Mouse (Mus musculus) CH12.LX (cell line): ENCODE data around the gene Tmem233. TPM values are rescaled to one million over a fixed set of nuclear protein-coding genes. Genes with fewer than 3 reads are reported as not detected.

Experiments
- DNase-seq: peaks from one replicate; pipeline ENCODE4 v3.0.0-alpha.2; 2013; ENCODE audit errors: extremely low read depth
- H3K27ac ChIP-seq: 2 replicates; pipeline ENCODE4 v1.5.1; 2012; ENCODE audit warnings: low read depth, mild to moderate bottlenecking, control low read depth, moderate library complexity; ENCODE audit not compliant: insufficient read depth
- H3K27me3 ChIP-seq: replicated peaks from 2 replicates; pipeline ENCODE3; 2012; ENCODE audit warnings: inconsistent platforms
- H3K36me3 ChIP-seq, 2 experiments: replicated peaks in 1 of 2; 2 replicates each; pipeline versions ENCODE3 to v1.6.1; 2012; ENCODE audit warnings: inconsistent platforms in 1 of 2, low read length in 1 of 2, mild to moderate bottlenecking in 1 of 2, mixed read lengths in 1 of 2, moderate library complexity in 1 of 2; ENCODE audit not compliant: control insufficient read depth in 1 of 2, insufficient read depth in 1 of 2
- H3K4me1 ChIP-seq, 2 experiments: 2 replicates each; pipeline ENCODE4 v1.6.1; 2012; ENCODE audit warnings: inconsistent platforms in 1 of 2, moderate library complexity in 1 of 2; ENCODE audit not compliant: insufficient read depth in 2 of 2, control insufficient read depth in 1 of 2
- H3K4me2 ChIP-seq: 2 replicates; pipeline ENCODE4 v1.6.1; 2012; ENCODE audit warnings: low read depth, mild to moderate bottlenecking, control low read depth; ENCODE audit not compliant: poor library complexity, insufficient read depth, severe bottlenecking
- H3K4me3 ChIP-seq, 3 experiments: fragments of 150-350 bp in 1 of 3; sonication (generic) in 1 of 3; replicated peaks in 1 of 3; 2 replicates each; pipeline versions ENCODE3 to v1.5.1; 2011 to 2012; ENCODE audit warnings: low read depth in 2 of 3, low read length in 2 of 3, mild to moderate bottlenecking in 2 of 3, moderate library complexity in 2 of 3, control low read depth in 1 of 3, improper control_type of control experiment in 1 of 3, inconsistent platforms in 1 of 3, mixed read lengths in 1 of 3; ENCODE audit not compliant: poor library complexity in 1 of 3
- H3K79me2 ChIP-seq: replicated peaks from 2 replicates; pipeline ENCODE4 v1.6.1; 2012; ENCODE audit warnings: mild to moderate bottlenecking, moderate library complexity; ENCODE audit not compliant: control insufficient read depth, poor library complexity, insufficient read depth, severe bottlenecking; ENCODE audit errors: extremely low read depth
- H3K9ac ChIP-seq: 2 replicates; pipeline ENCODE4 v1.6.1; 2012; ENCODE audit warnings: low read depth, mild to moderate bottlenecking, control low read depth, moderate library complexity; ENCODE audit not compliant: insufficient read depth
- H3K9me3 ChIP-seq: replicated peaks from 2 replicates; pipeline ENCODE3; 2012; ENCODE audit warnings: low read length, inconsistent platforms, mixed read lengths
- BHLHE40 ChIP-seq: IDR thresholded peaks from 2 replicates; pipeline ENCODE4 v1.6.1; 2011; ENCODE audit warnings: mild to moderate bottlenecking, low read depth, low read length, improper control_type of control experiment
- CHD2 ChIP-seq: IDR thresholded peaks from 2 replicates; pipeline ENCODE4 v1.6.1; 2011; ENCODE audit warnings: low read length, improper control_type of control experiment
- E2F4 ChIP-seq: IDR thresholded peaks from 2 replicates; pipeline ENCODE4 v1.6.1; 2011; ENCODE audit warnings: low read depth, low read length, improper control_type of control experiment; ENCODE audit not compliant: insufficient replicate concordance
- ETS1 ChIP-seq: conservative IDR thresholded peaks from 2 replicates; pipeline ENCODE4 v1.6.1; 2012; ENCODE audit warnings: low read depth, mild to moderate bottlenecking, inconsistent platforms, low read length, improper control_type of control experiment, moderate library complexity
- GABPA ChIP-seq: IDR thresholded peaks from 2 replicates; pipeline ENCODE4 v1.6.1; 2012; ENCODE audit warnings: low read depth, low read length, improper control_type of control experiment, inconsistent platforms; ENCODE audit not compliant: insufficient replicate concordance
- HCFC1 ChIP-seq: IDR thresholded peaks from 2 replicates; pipeline ENCODE4 v1.6.1; 2012; ENCODE audit warnings: low read depth, mild to moderate bottlenecking, inconsistent platforms, low read length, improper control_type of control experiment
- JUN ChIP-seq: IDR thresholded peaks from 2 replicates; pipeline ENCODE4 v1.6.1; 2011; ENCODE audit warnings: low read depth, mild to moderate bottlenecking, low read length, improper control_type of control experiment, moderate library complexity; ENCODE audit not compliant: insufficient read depth
- JUND ChIP-seq: conservative IDR thresholded peaks from 2 replicates; pipeline ENCODE4 v1.6.1; 2011; ENCODE audit warnings: low read depth, low read length, improper control_type of control experiment
- MAFK ChIP-seq: IDR thresholded peaks from 2 replicates; pipeline ENCODE4 v1.6.1; 2011; ENCODE audit warnings: low read length, improper control_type of control experiment; ENCODE audit not compliant: insufficient replicate concordance
- MAZ ChIP-seq: IDR thresholded peaks from 2 replicates; pipeline ENCODE4 v1.6.1; 2012; ENCODE audit warnings: low read depth, mild to moderate bottlenecking, inconsistent platforms, low read length, improper control_type of control experiment, moderate library complexity
- MXI1 ChIP-seq: IDR thresholded peaks from 2 replicates; pipeline ENCODE4 v1.6.1; 2011; ENCODE audit warnings: mild to moderate bottlenecking, low read depth, low read length, improper control_type of control experiment
- MYC ChIP-seq: IDR thresholded peaks from 2 replicates; pipeline ENCODE4 v1.6.1; 2011; ENCODE audit warnings: low read depth, mild to moderate bottlenecking, improper control_type of control experiment, low read length
- NELFE ChIP-seq: IDR thresholded peaks from 2 replicates; pipeline ENCODE4 v1.6.1; 2011; ENCODE audit warnings: low read depth, low read length, improper control_type of control experiment
- NRF1 ChIP-seq: IDR thresholded peaks from 2 replicates; pipeline ENCODE4 v1.6.1; 2014; ENCODE audit warnings: low read depth, mild to moderate bottlenecking, inconsistent platforms, low read length, improper control_type of control experiment, moderate library complexity
- PAX5 ChIP-seq: IDR thresholded peaks from 2 replicates; pipeline ENCODE4 v1.6.1; 2012; ENCODE audit warnings: low read length, inconsistent platforms, mixed read lengths
- POLR2A ChIP-seq: IDR thresholded peaks from 2 replicates; pipeline ENCODE4 v1.6.1; 2011; ENCODE audit warnings: low read depth, mild to moderate bottlenecking, improper control_type of control experiment, low read length
- POLR2AphosphoS2 ChIP-seq: IDR thresholded peaks from 2 replicates; pipeline ENCODE4 v1.6.1; 2011; ENCODE audit warnings: low read depth, low read length, improper control_type of control experiment
- RAD21 ChIP-seq: IDR thresholded peaks from 2 replicates; pipeline ENCODE4 v1.6.1; 2011; ENCODE audit warnings: low read depth, mild to moderate bottlenecking, low read length, improper control_type of control experiment, moderate library complexity
- RCOR1 ChIP-seq: conservative IDR thresholded peaks from 2 replicates; pipeline ENCODE4 v1.6.1; 2012; ENCODE audit warnings: low read depth, mild to moderate bottlenecking, inconsistent platforms, low read length, improper control_type of control experiment
- SIN3A ChIP-seq: IDR thresholded peaks from 2 replicates; pipeline ENCODE4 v1.6.1; 2012; ENCODE audit warnings: low read length, improper control_type of control experiment, inconsistent platforms
- SMC3 ChIP-seq: IDR thresholded peaks from 2 replicates; pipeline ENCODE4 v1.6.1; 2011; ENCODE audit warnings: low read depth, low read length, improper control_type of control experiment
- TBP ChIP-seq: conservative IDR thresholded peaks from 2 replicates; pipeline ENCODE4 v1.6.1; 2011; ENCODE audit warnings: low read depth, low read length, improper control_type of control experiment
- TCF12 ChIP-seq: IDR thresholded peaks from 2 replicates; pipeline ENCODE4 v1.6.1; 2014; ENCODE audit warnings: low read depth, mild to moderate bottlenecking, inconsistent platforms, low read length, improper control_type of control experiment
- USF2 ChIP-seq: conservative IDR thresholded peaks from 2 replicates; pipeline ENCODE4 v1.6.1; 2011; ENCODE audit warnings: low read depth, low read length, improper control_type of control experiment
- ZC3H11A ChIP-seq: IDR thresholded peaks from 2 replicates; pipeline ENCODE4 v1.6.1; 2012; ENCODE audit warnings: low read depth, mild to moderate bottlenecking, inconsistent platforms, low read length, improper control_type of control experiment
- ZKSCAN1 ChIP-seq: IDR thresholded peaks from 2 replicates; pipeline ENCODE4 v1.6.1; 2012; ENCODE audit warnings: low read depth, inconsistent platforms, low read length, improper control_type of control experiment, borderline replicate concordance
- dilution Hi-C: fragments of 300-500 bp; cut with MboI; formaldehyde crosslinking; loops from 2 replicates; pipeline ENCODE4 v1.14.3; 2020; ENCODE audit warnings: low sequenced_read_pairs; ENCODE audit not compliant: extremely low pct_unique_long_range_greater_than_20kb, extremely low pct_ligation_motif_present
- in situ Hi-C: fragments of 300-500 bp; cut with MboI; formaldehyde crosslinking; loops from 3 replicates; pipeline ENCODE4 v1.14.3; 2019; ENCODE audit warnings: low sequenced_read_pairs, low pct_ligation_motif_present, low pct_unique_long_range_greater_than_20kb, mixed read lengths
- polyA plus RNA-seq: library from polyadenylated mRNA; unstranded; fragments of >175 nt; gene quantifications from 2 replicates; pipeline ENCODE4 v1.2.1, GENCODE M21; 2012; ENCODE audit warnings: low read depth; ENCODE audit not compliant: insufficient read length
- total RNA-seq, 2 experiments: library from RNA; depleted of rRNA; stranded (reverse); fragments of 300-350 nt in 1 of 2; fragments of >200 nt in 1 of 2; gene quantifications; 2 replicates each; pipeline ENCODE4 v1.2.3; 2012 to 2014

Gene Tmem233
- total and polyA plus RNA-seq, 3 experiments, result not detected

DNA sequence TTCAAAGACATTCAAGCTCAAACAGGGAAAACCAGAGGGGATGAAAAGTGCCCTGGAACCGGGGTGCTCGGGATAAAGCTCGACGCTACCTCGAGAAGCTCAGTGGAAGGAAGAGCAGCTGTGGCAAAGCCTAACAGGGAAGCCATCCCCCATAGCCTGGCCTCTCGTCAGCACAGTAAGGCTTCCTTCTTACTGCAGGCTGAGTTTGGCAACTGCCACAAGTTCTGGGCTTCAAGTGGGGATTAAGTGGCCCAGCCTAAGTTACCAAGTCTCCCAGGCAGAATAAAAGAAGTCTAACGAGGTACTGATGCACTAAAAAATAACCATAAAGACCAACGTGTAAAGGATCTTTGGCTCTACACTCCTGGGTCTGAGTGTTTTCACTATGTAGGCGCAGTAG lies 64.8 kb downstream of the Tmem233 start:
- Histone ChIP-seq H3K4me2 (no peak overlapping the region), H3K9me3 (no peaks in the 10 kb centered on the region), H3K9ac (no peak overlapping the region), H3K4me3 (no peak overlapping the region), H3K27ac (no peak overlapping the region), H3K27me3 (no peaks in the 10 kb centered on the region), H3K4me1 (peaks cover 0 to 12% of the 10 kb centered on the region in 2 experiments; a peak in 2 of 4 replicates), H3K36me3 (peaks cover 78 to 93% of the 10 kb centered on the region in 2 experiments), H3K79me2 (peaks cover 18% of the 10 kb centered on the region)
- DNase-seq, result no peak
- in situ Hi-C loops, result no loop called here
- TF ChIP-seq ETS1 (no peak), PAX5 (no peak), MXI1 (no peak), E2F4 (no peak), HCFC1 (no peak), GABPA (no peak), TCF12 (no peak), JUN (no peak), POLR2A (no peak), NRF1 (no peak), BHLHE40 (no peak), ZKSCAN1 (no peak), TBP (no peak), MAZ (no peak), NELFE (no peak), MYC (no peak), RCOR1 (no peak), JUND (no peak), SIN3A (no peak), POLR2AphosphoS2 (no peak)
- dilution Hi-C loops, result no loop called here

DNA sequence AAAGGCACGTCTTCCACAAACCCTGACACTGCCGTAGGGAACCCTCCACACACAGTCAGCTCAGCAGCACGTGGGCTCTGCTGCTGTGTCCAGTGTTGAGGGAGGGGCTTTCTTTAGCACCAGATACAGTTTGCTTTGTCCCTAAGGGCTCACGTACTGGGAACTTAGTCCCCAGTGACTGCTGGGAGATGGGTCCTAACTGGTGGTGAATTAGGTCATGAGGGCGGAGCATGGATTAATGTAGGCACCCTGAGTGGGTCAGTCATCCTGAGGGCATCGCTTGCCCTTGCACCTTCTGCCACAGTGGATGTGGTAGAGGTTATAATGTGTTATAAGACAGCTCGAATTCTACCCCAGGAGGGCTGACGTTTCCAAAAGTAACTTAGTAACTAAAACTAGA lies 65.7 kb downstream of the Tmem233 start:
- H3K4me1 ChIP-seq, result peaks cover 1 to 12% of the 10 kb centered on the region in 2 experiments; a peak in 3 of 4 replicates
- no peaks in the 10 kb centered on the region for H3K9me3 ChIP-seq
- no peak overlapping the region for H3K4me3 ChIP-seq
- no peak overlapping the region for H3K9ac ChIP-seq
- H3K79me2 ChIP-seq, result peaks cover 10% of the 10 kb centered on the region; the same call in 1 of the 2 replicates
- TF ChIP-seq CHD2 (no peak), USF2 (no peak), SMC3 (no peak), PAX5 (no peak), MAFK (no peak), NELFE (no peak), POLR2AphosphoS2 (no peak), E2F4 (no peak), RAD21 (no peak), TBP (no peak), JUND (no peak), MAZ (no peak), ZC3H11A (no peak), ETS1 (no peak), JUN (no peak), MYC (no peak)
- peaks cover 78 to 94% of the 10 kb centered on the region in 2 experiments for H3K36me3 ChIP-seq
- H3K4me2 ChIP-seq, result no peak overlapping the region
- H3K27ac ChIP-seq, result no peak overlapping the region
- in situ Hi-C loops (no loop called here), dilution Hi-C loops (no loop called here)
- H3K27me3 ChIP-seq, result no peaks in the 10 kb centered on the region
- no peak for DNase-seq
